Mouse (Mus musculus) brain, embryonic 18.5 days (tissue): ENCODE measurements at regions not wholly inside any gene's neighbourhood (a gene's known extent, or its start where the extent isn't known, plus 50 kb on each side); places are given as distances from the start of the nearest gene placed in this dataset.
"Not testable (repeated sequence)": the region's sequence is repeated elsewhere in the genome, so short reads cannot be mapped to it uniquely, and the experiment has no call there.

Source experiments
- DNase-seq: peaks from one replicate; pipeline ENCODE4 v3.0.0-alpha.2; 2012; ENCODE audit warnings: low read depth, low spot score

DNA sequence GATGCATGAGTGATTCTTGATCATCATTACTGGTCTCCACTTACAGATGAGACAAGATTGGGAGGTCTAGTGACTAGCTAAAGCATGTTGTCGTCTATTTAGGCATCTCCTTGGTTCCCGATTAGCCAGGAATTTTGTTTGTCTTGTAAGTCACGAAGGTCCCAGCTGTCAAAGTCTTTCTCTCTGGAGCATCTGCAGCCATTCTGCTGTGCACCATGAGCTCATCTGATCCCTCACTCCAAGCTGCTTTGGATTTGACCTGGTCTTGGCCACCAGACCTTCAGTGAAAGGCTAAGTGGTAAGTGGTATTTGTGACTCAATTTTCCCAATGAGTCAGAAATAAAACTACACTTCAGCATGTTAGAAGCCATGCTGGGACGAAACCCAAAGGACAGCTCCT lies 53.3 kb upstream of the Creb5 start:
- DNase-seq: no peak

- no peak for DNase-seq
Measured at GRCm38 (mm10) chr6:53232616-53233015, 54.5 kb upstream of the Creb5 start.

- DNase-seq: no peak
Measured at GRCm38 (mm10) chr6:53229350-53229749, 57.7 kb upstream of the Creb5 start.

GRCm38 (mm10) chr6:53222104-53222503 lies 65.0 kb upstream of the Creb5 start:
- DNase-seq: no peak

GRCm38 (mm10) chr6:53221668-53222005 lies 65.4 kb upstream of the Creb5 start:
- no peak for DNase-seq

DNA sequence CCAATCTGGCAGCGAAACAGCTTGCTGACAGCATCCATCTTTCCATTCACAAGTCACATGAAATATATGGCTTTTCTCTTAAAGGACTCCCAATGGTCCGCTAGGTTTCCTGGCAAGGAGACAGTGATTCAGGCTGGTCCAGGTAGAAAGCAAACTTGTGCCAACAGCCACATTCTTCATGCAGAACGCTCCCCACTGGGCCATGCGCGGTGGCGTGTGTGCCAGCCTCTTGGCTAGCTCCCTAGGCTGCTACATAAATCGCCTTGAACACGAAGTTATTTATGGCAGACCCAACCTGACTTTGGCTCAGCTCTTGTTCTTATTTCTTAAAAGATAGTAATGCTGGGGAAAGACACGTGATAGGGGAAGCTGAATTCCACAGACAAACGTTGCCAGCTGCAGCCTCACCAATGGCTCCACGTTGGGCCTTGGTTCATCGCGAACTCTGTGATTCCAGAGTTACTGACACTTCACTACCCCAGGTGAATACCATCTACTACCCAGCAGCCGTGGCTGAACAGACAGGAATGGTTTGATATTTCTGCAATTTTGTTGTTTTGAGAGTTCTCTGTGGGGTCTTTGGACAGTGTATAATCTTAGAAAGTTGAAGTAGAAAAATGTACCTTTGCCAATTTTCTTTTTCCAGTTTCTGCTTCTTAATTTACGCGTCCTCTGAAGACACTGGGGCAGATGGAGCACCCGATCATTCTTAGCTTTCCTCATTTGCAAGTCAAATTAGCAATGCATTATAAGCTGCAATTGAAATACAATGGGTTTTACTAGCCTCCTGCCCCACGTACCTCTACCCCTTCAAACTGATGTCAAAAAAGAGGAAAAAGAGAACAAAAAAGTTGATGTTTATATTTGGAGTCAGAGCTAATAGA lies 66.0 kb upstream of the Creb5 start:
- DNase-seq: no peak

DNA sequence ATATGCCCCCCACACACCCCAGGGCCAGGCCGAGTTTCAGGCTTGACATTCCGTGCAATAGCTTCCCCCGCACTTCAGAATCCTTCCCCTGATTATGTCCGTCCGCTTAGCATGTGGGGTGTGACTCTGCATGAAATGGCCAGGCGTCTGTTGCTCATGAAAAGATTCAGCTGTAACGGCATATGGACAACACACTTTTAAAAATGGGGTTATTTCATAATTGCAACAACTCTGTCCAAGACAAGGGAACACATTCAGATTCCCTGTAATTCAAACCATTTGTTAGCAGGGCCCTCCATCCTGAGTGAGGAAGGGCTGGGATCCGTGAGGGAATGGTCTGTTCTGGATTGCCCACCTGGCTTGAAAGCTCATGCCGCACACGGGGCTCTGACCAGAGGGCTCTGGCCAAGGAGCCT lies 68.2 kb upstream of the Creb5 start:
- DNase-seq: no peak

- DNase-seq: no peak
Measured at GRCm38 (mm10) chr6:53217234-53218015, 69.6 kb upstream of the Creb5 start.

DNA sequence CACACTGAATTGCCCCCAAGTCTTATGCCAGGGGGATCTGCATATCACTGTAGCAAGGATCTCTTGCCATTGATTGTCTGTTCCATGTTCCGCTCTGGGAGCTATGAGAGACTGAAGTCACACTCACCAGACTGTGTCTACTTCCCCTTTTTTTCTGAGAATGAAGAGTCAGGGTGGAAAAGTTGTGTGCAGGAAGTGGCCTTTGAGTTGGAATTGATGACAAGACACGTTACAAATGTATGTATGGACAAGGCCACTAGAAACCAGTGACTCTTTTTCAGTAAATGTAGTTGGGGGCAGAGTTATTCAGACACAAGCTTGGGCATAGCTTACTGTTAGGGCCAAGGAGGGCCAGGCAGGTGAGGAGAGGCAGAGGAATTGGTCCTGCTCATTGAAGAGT lies 70.4 kb upstream of the Creb5 start:
- no peak for DNase-seq

- DNase-seq: no peak
Measured at GRCm38 (mm10) chr6:53211420-53211819, 75.7 kb upstream of the Creb5 start.

- no peak for DNase-seq
Measured at GRCm38 (mm10) chr6:53209398-53209797, 77.7 kb upstream of the Creb5 start.

DNA sequence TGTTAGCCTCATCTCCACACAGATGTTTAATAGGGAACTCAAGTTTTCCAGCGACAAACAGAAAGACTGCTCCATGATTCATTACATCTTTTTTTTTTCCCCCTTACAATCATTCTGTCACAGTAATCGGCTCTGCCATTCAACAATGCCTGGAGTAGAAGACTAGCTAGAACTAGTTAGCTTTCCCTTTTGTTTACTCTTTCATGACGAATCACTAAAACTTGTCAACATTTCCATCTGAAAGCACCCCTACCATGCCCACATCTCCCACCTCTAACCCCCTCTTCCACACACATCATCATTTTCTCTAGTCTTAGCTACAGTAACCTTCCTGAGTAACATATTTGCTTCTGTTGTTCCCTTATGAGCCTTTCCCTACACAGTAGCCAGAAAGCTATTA lies 78.6 kb upstream of the Creb5 start:
- no peak for DNase-seq

- DNase-seq: no peak
Measured at GRCm38 (mm10) chr6:53207781-53208180, 79.3 kb upstream of the Creb5 start.

DNA sequence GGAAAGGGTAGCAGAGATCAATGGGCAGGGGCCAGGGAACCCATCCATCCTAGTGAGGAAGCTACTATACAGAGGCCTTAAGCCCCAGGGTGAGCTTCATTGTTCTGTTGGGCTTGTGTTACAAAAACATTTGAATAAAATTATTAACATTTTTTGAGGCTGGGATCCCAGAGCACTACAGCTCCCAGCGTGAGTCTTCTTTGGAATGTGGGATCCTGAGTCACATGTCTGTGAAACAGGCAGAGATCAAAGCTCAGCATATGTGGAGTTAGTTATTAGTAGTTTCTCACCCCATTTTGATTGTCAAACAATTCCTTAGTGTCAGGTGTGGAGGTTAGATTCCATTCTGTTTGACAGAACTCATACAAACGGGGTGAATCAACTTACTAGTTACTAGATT lies 79.7 kb upstream of the Creb5 start:
- DNase-seq: no peak

GRCm38 (mm10) chr6:53201281-53201956 lies 85.7 kb upstream of the Creb5 start:
- DNase-seq: no peak

DNA sequence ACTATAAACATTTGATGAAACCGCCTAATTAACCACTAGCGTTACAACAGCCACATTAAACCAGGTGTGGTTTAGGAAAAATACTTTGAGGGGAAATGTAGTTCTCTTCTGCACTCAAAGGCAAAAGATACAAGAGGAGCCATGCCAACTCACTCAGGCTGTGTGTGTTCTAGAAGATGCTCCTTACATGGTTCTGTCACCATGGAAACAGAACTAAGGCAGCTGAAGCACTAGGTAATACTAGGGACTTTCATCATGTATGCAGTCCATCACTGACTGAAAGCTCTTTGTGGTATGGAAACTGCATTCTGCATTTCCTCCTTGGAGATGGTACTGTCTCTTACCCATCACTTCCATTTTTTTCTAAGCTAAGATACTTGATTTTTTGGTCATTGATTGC lies 87.6 kb upstream of the Creb5 start:
- DNase-seq: no peak

- not testable (repeated sequence) for DNase-seq
Measured at GRCm38 (mm10) chr6:53182131-53182530, 104.9 kb upstream of the Creb5 start.

GRCm38 (mm10) chr6:53164423-53164841 lies 96.0 kb upstream of the Jazf1 start:
- no peak for DNase-seq

GRCm38 (mm10) chr6:53163091-53163490 lies 94.7 kb upstream of the Jazf1 start:
- DNase-seq: no peak

- DNase-seq: no peak
Measured at GRCm38 (mm10) chr6:53161627-53162026, 93.2 kb upstream of the Jazf1 start.

DNA sequence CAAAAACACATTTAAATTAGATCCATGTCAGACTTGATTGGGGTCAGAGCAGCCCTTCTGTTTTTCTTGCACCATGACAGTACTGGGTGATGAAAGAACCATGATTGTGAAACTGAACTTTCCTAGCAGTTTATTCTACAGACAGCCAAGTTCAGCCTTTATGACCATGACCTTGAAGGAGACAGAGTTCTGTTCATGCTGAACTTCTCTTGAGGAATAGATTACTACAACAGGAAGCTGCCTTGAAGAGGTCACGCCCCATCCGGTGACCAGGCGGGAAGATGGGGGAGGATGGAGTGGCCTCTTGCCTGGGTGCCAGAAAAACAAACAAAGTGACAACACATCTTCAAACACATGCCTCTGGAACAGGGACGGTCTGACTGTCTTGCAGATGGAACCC lies 86.2 kb upstream of the Jazf1 start:
- DNase-seq: no peak

DNA sequence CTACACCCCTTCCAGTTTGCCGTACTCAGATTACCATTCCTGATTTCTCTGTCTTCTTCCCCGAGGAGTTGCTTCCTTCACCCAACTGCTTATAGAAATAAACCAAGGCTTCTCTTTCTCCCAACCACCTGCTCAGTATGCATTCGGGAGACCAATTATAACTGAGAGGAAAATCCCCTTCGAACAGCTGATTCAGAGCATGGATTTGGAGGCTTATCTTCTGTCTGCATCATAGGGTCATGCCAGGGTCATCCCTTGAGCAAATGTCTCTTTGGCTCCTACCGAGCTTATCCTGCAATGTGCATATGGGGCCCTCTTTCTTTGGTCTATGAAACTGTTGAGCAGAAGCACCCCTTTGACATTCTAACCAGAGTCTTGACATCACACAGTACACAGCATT lies 79.0 kb upstream of the Jazf1 start:
- no peak for DNase-seq
